Mouse (Mus musculus): Measurements from ENCODE around the gene Rgs21. TPM values are rescaled to one million over a fixed set of nuclear protein-coding genes. Genes with fewer than 3 reads are reported as not detected.

Rgs21 gene
- not detected in 2 replicates for polyA plus RNA-seq (2014; fragmentation: Nextera tagmentation; extraction: Ambion mirVana)

- 71% methylated on average over 3 of the region's 3 CpGs for WGBS
These were observed at the start of gene Rgs21 for GRCm38 (mm10) chr1:144567567-144567966. Gene Rgs21 (minus strand): TSS chr1:144567667.

DNA sequence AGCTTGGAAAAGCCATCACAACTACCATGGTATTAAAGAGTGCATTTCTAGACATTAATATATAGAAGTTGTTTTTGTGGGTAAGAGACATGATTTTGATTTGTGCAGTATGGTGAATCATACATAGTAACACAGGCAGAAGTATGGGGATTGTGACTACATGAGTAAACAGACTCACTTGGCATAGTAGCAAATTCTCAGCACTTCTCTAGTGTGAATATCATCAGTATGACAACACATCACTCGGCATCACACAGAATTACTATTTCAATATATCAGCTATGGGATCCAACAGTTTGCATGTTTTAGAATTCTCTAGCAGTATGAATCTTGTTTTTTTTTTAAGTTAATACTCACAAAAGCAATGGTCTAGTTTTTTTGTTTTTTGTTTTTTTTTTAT is 36.6 kb upstream of the Rgs21 start:
- H3K4me3 ChIP-seq (ENCODE audit: low read depth, low read length), result no peak overlapping the region
- no peaks in the 10 kb centered on the region for H3K36me3 ChIP-seq (ENCODE audit: control insufficient read depth, insufficient read depth, low read length)
- no peaks in the 10 kb centered on the region for H3K27me3 ChIP-seq (ENCODE audit: control insufficient read depth, insufficient read depth, low read length)
- no peak overlapping the region for H3K27ac ChIP-seq (ENCODE audit: low read depth, low read length)
- no peak for DNase-seq (ENCODE audit: low spot score)
- H3K4me1 ChIP-seq (replicated peaks; ENCODE audit: control insufficient read depth, insufficient read depth, low read length), result no peaks in the 10 kb centered on the region
- WGBS, result 91% methylated on average over 1 of the region's 1 CpGs
- H3K9me3 ChIP-seq (ENCODE audit: control insufficient read depth, low read length), result no peaks in the 10 kb centered on the region
- H3K4me2 ChIP-seq (ENCODE audit: low read depth, low read length, severe bottlenecking), result no peak overlapping the region
- H3K9ac ChIP-seq (ENCODE audit: low read length), result no peak overlapping the region
- no peak for ATAC-seq (replicated peaks; ENCODE audit: low FRiP score)

More at GRCm38 (mm10) chr1:144567567-144567966, at the start of gene Rgs21:
- H3K4me1 ChIP-seq (replicated peaks; ENCODE audit: control insufficient read depth, insufficient read depth, low read length), result no peaks in the 10 kb centered on the region
- no peak within 1 kb of the TSS for H3K9ac ChIP-seq (ENCODE audit: low read length)
- H3K4me3 ChIP-seq (ENCODE audit: low read depth, low read length), result no peak within 1 kb of the TSS
- ATAC-seq (replicated peaks; ENCODE audit: low FRiP score) (no peak), DNase-seq (ENCODE audit: low spot score) (no peak)
- H3K9me3 ChIP-seq (ENCODE audit: control insufficient read depth, low read length), result no peaks in the 10 kb centered on the region
- H3K27ac ChIP-seq (ENCODE audit: low read depth, low read length), result no peak within 1 kb of the TSS
- no peaks in the 10 kb centered on the region for H3K27me3 ChIP-seq (ENCODE audit: control insufficient read depth, insufficient read depth, low read length)
- H3K36me3 ChIP-seq (ENCODE audit: control insufficient read depth, insufficient read depth, low read length), result no peaks in the 10 kb centered on the region
- H3K4me2 ChIP-seq (ENCODE audit: low read depth, low read length, severe bottlenecking), result no peak within 1 kb of the TSS

- Histone ChIP-seq H3K27ac (ENCODE audit: low read depth, low read length) (no peak overlapping the region), H3K4me2 (ENCODE audit: low read depth, low read length, severe bottlenecking) (no peak overlapping the region), H3K4me1 (replicated peaks; ENCODE audit: control insufficient read depth, insufficient read depth, low read length) (no peaks in the 10 kb centered on the region), H3K9ac (ENCODE audit: low read length) (no peak overlapping the region), H3K9me3 (ENCODE audit: control insufficient read depth, low read length) (no peaks in the 10 kb centered on the region), H3K27me3 (ENCODE audit: control insufficient read depth, insufficient read depth, low read length) (no peaks in the 10 kb centered on the region), H3K36me3 (ENCODE audit: control insufficient read depth, insufficient read depth, low read length) (no peaks in the 10 kb centered on the region), H3K4me3 (ENCODE audit: low read depth, low read length) (no peak overlapping the region)
- 87% methylated on average over 2 of the region's 2 CpGs for WGBS
- DNase-seq (ENCODE audit: low spot score), result no peak
- no peak for ATAC-seq (replicated peaks; ENCODE audit: low FRiP score)
These were observed 35.5 kb upstream of the Rgs21 start for GRCm38 (mm10) chr1:144602987-144603386.

DNA sequence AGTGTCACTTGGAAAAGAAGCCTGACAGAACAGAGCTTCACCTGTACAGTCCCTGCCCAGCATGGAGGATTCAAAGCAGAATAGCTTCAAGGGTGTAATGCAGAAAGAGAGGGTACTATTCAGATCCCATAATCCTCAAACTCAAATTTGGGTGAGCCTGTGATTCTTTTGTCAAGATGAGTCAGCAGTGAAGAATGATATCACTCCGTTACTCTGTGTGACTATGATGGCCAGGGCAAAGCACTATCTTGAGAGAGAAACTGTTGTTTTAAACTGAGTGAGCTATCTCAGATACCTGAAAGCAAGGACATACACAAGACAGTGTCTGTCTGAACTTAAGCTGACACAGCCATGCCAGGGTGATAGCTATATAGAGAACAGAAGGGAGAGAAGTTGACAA is 11.9 kb upstream of the Rgs21 start:
- Histone ChIP-seq H3K4me2 (ENCODE audit: low read depth, low read length, severe bottlenecking) (no peak overlapping the region), H3K9me3 (ENCODE audit: control insufficient read depth, low read length) (no peaks in the 10 kb centered on the region), H3K27me3 (ENCODE audit: control insufficient read depth, insufficient read depth, low read length) (no peaks in the 10 kb centered on the region), H3K27ac (ENCODE audit: low read depth, low read length) (no peak overlapping the region), H3K9ac (ENCODE audit: low read length) (no peak overlapping the region), H3K4me3 (ENCODE audit: low read depth, low read length) (no peak overlapping the region), H3K36me3 (ENCODE audit: control insufficient read depth, insufficient read depth, low read length) (no peaks in the 10 kb centered on the region), H3K4me1 (replicated peaks; ENCODE audit: control insufficient read depth, insufficient read depth, low read length) (no peaks in the 10 kb centered on the region)
- DNase-seq (ENCODE audit: low spot score), result no peak
- WGBS, result 82% methylated on average over 1 of the region's 1 CpGs
- no peak for ATAC-seq (replicated peaks; ENCODE audit: low FRiP score)

GRCm38 (mm10) chr1:144572972-144573371 is 5.5 kb upstream of the Rgs21 start:
- Histone ChIP-seq H3K9me3 (ENCODE audit: control insufficient read depth, low read length) (no peaks in the 10 kb centered on the region), H3K4me3 (ENCODE audit: low read depth, low read length) (no peak overlapping the region), H3K9ac (ENCODE audit: low read length) (no peak overlapping the region), H3K4me1 (replicated peaks; ENCODE audit: control insufficient read depth, insufficient read depth, low read length) (no peaks in the 10 kb centered on the region), H3K27me3 (ENCODE audit: control insufficient read depth, insufficient read depth, low read length) (no peaks in the 10 kb centered on the region), H3K4me2 (ENCODE audit: low read depth, low read length, severe bottlenecking) (no peak overlapping the region), H3K27ac (ENCODE audit: low read depth, low read length) (no peak overlapping the region), H3K36me3 (ENCODE audit: control insufficient read depth, insufficient read depth, low read length) (no peaks in the 10 kb centered on the region)
- WGBS, result 91% methylated on average over 2 of the region's 2 CpGs
- DNase-seq (ENCODE audit: low spot score) (no peak), ATAC-seq (replicated peaks; ENCODE audit: low FRiP score) (no peak)

- no peaks in the 10 kb centered on the region for H3K27me3 ChIP-seq (ENCODE audit: control insufficient read depth, insufficient read depth, low read length)
- WGBS, result 82% methylated on average over 3 of the region's 3 CpGs
- H3K4me1 ChIP-seq (replicated peaks; ENCODE audit: control insufficient read depth, insufficient read depth, low read length), result no peaks in the 10 kb centered on the region
- no peak overlapping the region for H3K9ac ChIP-seq (ENCODE audit: low read length)
- H3K9me3 ChIP-seq (ENCODE audit: control insufficient read depth, low read length), result no peaks in the 10 kb centered on the region
- H3K4me3 ChIP-seq (ENCODE audit: low read depth, low read length), result no peak overlapping the region
- H3K36me3 ChIP-seq (ENCODE audit: control insufficient read depth, insufficient read depth, low read length), result no peaks in the 10 kb centered on the region
- DNase-seq (ENCODE audit: low spot score) (no peak), ATAC-seq (replicated peaks; ENCODE audit: low FRiP score) (no peak)
- H3K27ac ChIP-seq (ENCODE audit: low read depth, low read length), result no peak overlapping the region
- no peak overlapping the region for H3K4me2 ChIP-seq (ENCODE audit: low read depth, low read length, severe bottlenecking)
These were observed 2.4 kb upstream of the Rgs21 start for GRCm38 (mm10) chr1:144569905-144570304.

DNA sequence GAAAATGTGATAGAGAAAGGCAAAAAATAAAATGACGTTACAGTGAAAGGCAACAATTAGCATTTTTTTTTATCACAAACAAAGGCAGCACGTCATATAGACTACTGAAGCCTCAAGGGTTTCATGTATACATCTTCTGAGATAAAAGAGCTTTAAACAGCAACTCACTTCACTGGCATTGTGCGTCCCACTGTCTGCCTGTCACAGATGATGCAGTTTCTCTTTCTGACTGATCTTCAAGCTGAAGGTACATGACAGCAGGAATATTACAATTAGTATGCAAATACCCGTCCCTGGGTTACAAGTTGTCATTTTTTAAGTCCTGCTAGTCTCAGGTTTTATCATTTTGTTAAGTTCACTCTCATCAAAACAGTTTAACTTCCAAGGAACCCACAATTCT is 22.3 kb downstream of the Rgs21 start:
- Histone ChIP-seq H3K4me1 (replicated peaks; ENCODE audit: control insufficient read depth, insufficient read depth, low read length) (no peaks in the 10 kb centered on the region), H3K27ac (ENCODE audit: low read depth, low read length) (no peak overlapping the region), H3K4me2 (ENCODE audit: low read depth, low read length, severe bottlenecking) (no peak overlapping the region), H3K9me3 (ENCODE audit: control insufficient read depth, low read length) (no peaks in the 10 kb centered on the region), H3K36me3 (ENCODE audit: control insufficient read depth, insufficient read depth, low read length) (no peaks in the 10 kb centered on the region), H3K27me3 (ENCODE audit: control insufficient read depth, insufficient read depth, low read length) (no peaks in the 10 kb centered on the region), H3K9ac (ENCODE audit: low read length) (no peak overlapping the region), H3K4me3 (ENCODE audit: low read depth, low read length) (no peak overlapping the region)
- no peak for ATAC-seq (replicated peaks; ENCODE audit: low FRiP score)
- no peak for DNase-seq (ENCODE audit: low spot score)
- WGBS, result 65% methylated on average over 4 of the region's 4 CpGs

- Histone ChIP-seq H3K36me3 (ENCODE audit: control insufficient read depth, insufficient read depth, low read length) (no peaks in the 10 kb centered on the region), H3K9ac (ENCODE audit: low read length) (no peak overlapping the region), H3K4me3 (ENCODE audit: low read depth, low read length) (no peak overlapping the region), H3K4me2 (ENCODE audit: low read depth, low read length, severe bottlenecking) (no peak overlapping the region), H3K27me3 (ENCODE audit: control insufficient read depth, insufficient read depth, low read length) (no peaks in the 10 kb centered on the region), H3K27ac (ENCODE audit: low read depth, low read length) (no peak overlapping the region), H3K9me3 (ENCODE audit: control insufficient read depth, low read length) (no peaks in the 10 kb centered on the region), H3K4me1 (replicated peaks; ENCODE audit: control insufficient read depth, insufficient read depth, low read length) (no peaks in the 10 kb centered on the region)
- peak; percentile 65 for ATAC-seq (replicated peaks; ENCODE audit: low FRiP score)
- no peak for DNase-seq (ENCODE audit: low spot score)
- WGBS, result 79% methylated on average over 6 of the region's 6 CpGs
These were observed 22.9 kb downstream of the Rgs21 start for GRCm38 (mm10) chr1:144544497-144544961.

GRCm38 (mm10) chr1:144531746-144532145 is 35.7 kb downstream of the Rgs21 start:
- WGBS, result 91% methylated on average over 1 of the region's 1 CpGs
- no peak for DNase-seq (ENCODE audit: low spot score)
- Histone ChIP-seq H3K4me3 (ENCODE audit: low read depth, low read length) (no peak overlapping the region), H3K36me3 (ENCODE audit: control insufficient read depth, insufficient read depth, low read length) (no peaks in the 10 kb centered on the region), H3K27ac (ENCODE audit: low read depth, low read length) (no peak overlapping the region), H3K4me1 (replicated peaks; ENCODE audit: control insufficient read depth, insufficient read depth, low read length) (no peaks in the 10 kb centered on the region), H3K9me3 (ENCODE audit: control insufficient read depth, low read length) (no peaks in the 10 kb centered on the region), H3K9ac (ENCODE audit: low read length) (no peak overlapping the region), H3K4me2 (ENCODE audit: low read depth, low read length, severe bottlenecking) (no peak overlapping the region), H3K27me3 (ENCODE audit: control insufficient read depth, insufficient read depth, low read length) (no peaks in the 10 kb centered on the region)
- no peak for ATAC-seq (replicated peaks; ENCODE audit: low FRiP score)
